Mouse (Mus musculus) kidney, embryonic 14.5 days (tissue): Measurements from ENCODE around the gene Kif2c. TPM values are rescaled to one million over a fixed set of nuclear protein-coding genes. Genes with fewer than 3 reads are reported as not detected.
A peak's percentile ranks its signal among the peaks of the same experiment; 100 is the strongest.

ENCODE experiments used
- ATAC-seq: fragments of 200-750 bp; cut with Nextera tagmentation; 2 replicates; pipeline ENCODE4 v1.8.0; 2017; ENCODE audit warnings: moderate number of reproducible peaks, mild to moderate bottlenecking, moderate TSS enrichment, moderate library complexity; ENCODE audit not compliant: low FRiP score, low TSS enrichment
- H3K27ac ChIP-seq: fragments of 300-500 bp; sonication (generic); 2 replicates; pipeline ENCODE4 v1.5.1; 2014; ENCODE audit warnings: low read depth, mild to moderate bottlenecking, low read length, moderate library complexity, mixed read lengths
- H3K27me3 ChIP-seq: fragments of 300-500 bp; sonication (generic); 2 replicates; pipeline ENCODE4 v1.6.1; 2014; ENCODE audit warnings: mild to moderate bottlenecking, low read length; ENCODE audit not compliant: control insufficient read depth, insufficient read depth
- H3K36me3 ChIP-seq: fragments of 300-500 bp; sonication (generic); 2 replicates; pipeline ENCODE4 v1.6.1; 2014; ENCODE audit warnings: low read length, mixed read lengths; ENCODE audit not compliant: control insufficient read depth, insufficient read depth
- H3K4me1 ChIP-seq: fragments of 300-500 bp; sonication (generic); 2 replicates; pipeline ENCODE4 v1.6.1; 2014; ENCODE audit warnings: low read length, mixed read lengths; ENCODE audit not compliant: control insufficient read depth, insufficient read depth
- H3K4me2 ChIP-seq: fragments of 300-500 bp; sonication (generic); replicated peaks from 2 replicates; pipeline ENCODE4 v1.6.1; 2014; ENCODE audit warnings: low read depth, mild to moderate bottlenecking, low read length
- H3K4me3 ChIP-seq: fragments of 300-500 bp; sonication (generic); 2 replicates; pipeline ENCODE4 v1.5.1; 2014; ENCODE audit warnings: mild to moderate bottlenecking, low read length
- H3K9ac ChIP-seq: fragments of 300-500 bp; sonication (generic); 2 replicates; pipeline ENCODE4 v1.6.1; 2014; ENCODE audit warnings: low read depth, mild to moderate bottlenecking, low read length, moderate library complexity
- H3K9me3 ChIP-seq: fragments of 300-500 bp; sonication (generic); 2 replicates; pipeline ENCODE4 v1.6.1; 2016; ENCODE audit warnings: low read length; ENCODE audit not compliant: control insufficient read depth
- WGBS: fragments of 180-500 bp; shearing (Covaris S2); extraction: QIAGEN DNeasy Blood & Tissue Kit; methylation state at CpG from one replicate; pipeline ENCODE4 v1.1.7; 2014; 5-methylcytosine and 5-hydroxymethylcytosine counted together
- polyA plus RNA-seq: library from polyadenylated mRNA; unstranded; fragments of >200 nt; fragmentation: Nextera tagmentation; extraction: Ambion mirVana; gene quantifications from 2 replicates; pipeline ENCODE4 v1.2.1, GENCODE M21; 2014

Kif2c gene
- polyA plus RNA-seq, 1 experiment from 2014 or later = 74.6 TPM

DNA sequence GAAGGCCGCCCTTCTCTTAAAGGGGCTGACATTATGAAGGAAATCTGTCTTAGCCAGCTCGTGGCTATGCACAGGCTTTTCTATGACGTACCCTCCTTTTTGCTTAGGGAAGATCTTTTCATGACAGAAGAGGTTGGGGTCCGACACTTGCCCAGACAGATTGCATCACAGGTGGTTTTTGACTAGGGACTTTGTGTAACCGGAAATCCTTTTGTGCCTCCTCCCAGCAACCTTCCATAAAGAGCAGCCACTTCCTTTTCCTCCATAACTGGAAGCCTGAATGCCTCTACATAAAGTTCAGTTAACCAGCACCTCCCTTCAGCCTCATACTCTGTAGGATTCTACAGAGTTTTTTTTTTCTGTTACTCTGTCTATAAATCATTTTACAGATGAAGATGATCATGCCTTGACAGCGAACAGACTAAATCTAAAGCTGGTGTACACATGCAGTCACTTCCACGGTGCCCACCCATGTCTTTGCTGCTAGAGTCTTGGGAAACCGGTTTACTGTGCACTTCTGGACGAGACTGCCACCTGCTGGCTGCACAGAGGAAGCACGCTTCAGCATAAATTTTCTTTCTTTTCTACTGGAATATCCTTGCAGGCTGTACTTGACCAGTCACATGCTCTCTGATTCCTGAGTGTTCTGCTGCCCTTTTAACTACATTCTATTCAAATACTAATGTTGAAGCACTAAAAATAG is 36.2 kb upstream of the Kif2c start:
- 37% methylated on average over 10 of the region's 10 CpGs for WGBS
- peak; percentile 79 for ATAC-seq
- no peak overlapping the region for H3K9ac ChIP-seq
- H3K36me3 ChIP-seq = no peaks in the 10 kb centered on the region
- H3K4me2 ChIP-seq = no peak overlapping the region
- no peak overlapping the region for H3K27ac ChIP-seq
- no peaks in the 10 kb centered on the region for H3K27me3 ChIP-seq
- H3K4me3 ChIP-seq = no peak overlapping the region
- H3K4me1 ChIP-seq = 0 out of 2 replicates have a peak, but pooled peaks cover 8% of the 10 kb centered on the region
- no peaks in the 10 kb centered on the region for H3K9me3 ChIP-seq

DNA sequence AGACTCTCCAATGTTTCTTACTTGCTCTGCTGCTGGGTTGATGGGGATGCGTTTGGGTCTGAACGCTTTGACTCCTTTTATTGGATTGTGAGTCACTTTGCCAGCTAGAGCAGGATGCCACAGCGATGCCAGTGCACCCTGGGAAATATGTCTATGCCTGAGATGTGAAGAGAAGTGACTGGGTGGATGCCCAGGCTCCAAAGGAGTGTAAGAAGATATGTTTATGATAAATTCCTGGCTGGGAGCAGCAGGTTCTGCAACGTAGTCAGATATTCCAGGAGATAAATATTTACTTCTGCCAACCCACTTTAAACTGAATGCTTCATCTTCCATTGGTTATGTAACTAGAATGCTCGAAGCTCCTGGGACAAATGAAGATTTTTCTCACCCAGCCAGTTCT is 34.6 kb upstream of the Kif2c start:
- WGBS = 80% methylated on average over 5 of the region's 5 CpGs
- Histone ChIP-seq H3K27me3 (no peaks in the 10 kb centered on the region), H3K36me3 (no peaks in the 10 kb centered on the region), H3K4me3 (no peak overlapping the region), H3K27ac (no peak overlapping the region), H3K9ac (no peak overlapping the region), H3K9me3 (no peaks in the 10 kb centered on the region), H3K4me1 (0 out of 2 replicates have a peak, but pooled peaks cover 8% of the 10 kb centered on the region), H3K4me2 (no peak overlapping the region)
- no peak for ATAC-seq

DNA sequence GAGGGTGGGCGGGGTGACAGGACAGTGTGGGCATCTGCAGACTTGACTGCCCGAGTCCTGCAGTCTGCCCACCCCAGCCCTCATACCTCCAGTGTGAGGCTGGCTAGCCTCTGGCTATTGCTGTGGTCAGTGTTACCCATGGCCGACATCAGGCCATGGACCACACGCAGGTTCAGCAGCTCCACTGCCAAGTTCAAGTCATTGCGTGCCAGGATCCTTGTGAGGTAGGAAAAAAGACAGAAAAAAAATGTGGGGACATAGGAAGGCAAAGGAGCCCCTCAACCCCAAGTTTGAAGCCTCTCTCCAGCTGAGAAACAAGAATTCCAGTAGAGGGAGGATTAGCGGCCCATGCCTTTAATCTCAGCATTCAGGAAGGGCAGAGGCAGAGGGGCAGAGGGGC is 31.8 kb upstream of the Kif2c start:
- 83% methylated on average over 6 of the region's 6 CpGs for WGBS
- no peaks in the 10 kb centered on the region for H3K27me3 ChIP-seq

GRCm38 (mm10) chr4:117210147-117211074 is 28.0 kb upstream of the Kif2c start:
- 6% methylated on average over 20 of the region's 20 CpGs for WGBS
- H3K4me1 ChIP-seq = no peaks in the 10 kb centered on the region
- H3K9me3 ChIP-seq = no peaks in the 10 kb centered on the region
- ATAC-seq = peak; percentile 65
- H3K4me2 ChIP-seq = no peak overlapping the region; the same call in 1 of the 2 replicates
- no peaks in the 10 kb centered on the region for H3K27me3 ChIP-seq
- H3K4me3 ChIP-seq = no peak overlapping the region
- no peaks in the 10 kb centered on the region for H3K36me3 ChIP-seq
- H3K27ac ChIP-seq = 0 out of 2 replicates have a peak overlapping the region, but pooled peaks have one; percentile 59
- H3K9ac ChIP-seq = 0 out of 2 replicates have a peak overlapping the region, but pooled peaks have one; percentile 5

More for the DNA sequence above, 31.8 kb upstream of the Kif2c start:
- Histone ChIP-seq H3K4me3 (no peak overlapping the region), H3K4me2 (no peak overlapping the region), H3K27ac (no peak overlapping the region), H3K9me3 (no peaks in the 10 kb centered on the region), H3K4me1 (0 out of 2 replicates have a peak, but pooled peaks cover 7% of the 10 kb centered on the region), H3K9ac (no peak overlapping the region), H3K36me3 (no peaks in the 10 kb centered on the region)
- no peak for ATAC-seq

- WGBS = 78% methylated on average over 6 of the region's 6 CpGs
- H3K27ac ChIP-seq = no peak overlapping the region
Observed at GRCm38 (mm10) chr4:117209592-117209991, 27.2 kb upstream of the Kif2c start.

GRCm38 (mm10) chr4:117202992-117203354 is 20.5 kb upstream of the Kif2c start:
- Histone ChIP-seq H3K36me3 (no peaks in the 10 kb centered on the region), H3K9me3 (no peaks in the 10 kb centered on the region), H3K27ac (peak overlapping the region; percentile 83), H3K27me3 (no peaks in the 10 kb centered on the region), H3K4me1 (no peaks in the 10 kb centered on the region), H3K9ac (no peak overlapping the region), H3K4me3 (no peak overlapping the region), H3K4me2 (no peak overlapping the region)
- WGBS = 52% methylated on average over 4 of the region's 4 CpGs
- ATAC-seq = no peak; the same call in 1 of the 2 replicates

More at GRCm38 (mm10) chr4:117209592-117209991, 27.2 kb upstream of the Kif2c start:
- Histone ChIP-seq H3K9me3 (no peaks in the 10 kb centered on the region), H3K9ac (no peak overlapping the region), H3K27me3 (no peaks in the 10 kb centered on the region), H3K4me1 (no peaks in the 10 kb centered on the region), H3K4me2 (no peak overlapping the region), H3K36me3 (no peaks in the 10 kb centered on the region), H3K4me3 (no peak overlapping the region)
- ATAC-seq = no peak

DNA sequence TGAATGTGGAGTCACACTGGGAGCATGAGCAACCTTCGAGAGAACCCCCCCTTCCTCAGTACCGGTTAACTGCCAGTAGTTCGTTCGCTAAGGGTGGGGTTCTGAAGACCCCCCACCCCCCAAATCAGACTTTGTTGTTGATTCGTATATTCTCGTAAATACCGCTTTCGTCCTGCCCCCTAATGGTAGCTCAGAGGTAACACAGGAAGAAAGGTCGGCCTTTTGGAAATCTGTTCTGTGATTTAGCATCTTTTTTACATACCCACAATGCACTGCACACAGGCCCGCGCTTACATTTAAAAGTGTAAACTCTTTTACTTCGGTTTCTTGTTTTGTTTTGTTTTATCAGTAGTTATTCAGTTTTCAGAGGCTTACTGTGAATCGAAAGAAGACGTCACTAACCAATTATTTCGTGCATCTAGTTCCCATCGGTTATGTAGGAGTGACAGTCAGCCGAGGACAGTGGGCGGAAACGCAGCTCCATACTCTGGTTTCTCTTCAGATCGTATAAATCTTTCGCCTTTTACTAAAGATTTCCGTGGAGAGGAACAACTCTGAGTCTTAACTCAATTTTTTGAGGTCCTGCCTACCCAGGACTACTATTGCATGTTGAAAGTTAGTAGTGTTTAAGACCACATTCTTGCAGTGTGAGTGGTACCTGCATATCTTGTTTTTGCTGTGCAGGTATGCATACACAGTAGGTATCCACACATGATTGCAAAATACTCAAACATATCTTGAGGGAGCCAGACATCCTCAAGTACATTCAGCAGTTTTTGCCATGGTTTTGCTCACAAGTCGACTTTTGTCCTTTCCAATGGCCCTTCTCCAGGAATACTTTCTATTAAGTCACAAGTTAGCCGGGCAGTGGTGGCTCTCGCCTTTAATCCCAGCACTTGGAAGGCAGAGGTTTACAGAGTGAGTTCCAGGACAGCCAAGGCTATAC is 19.9 kb upstream of the Kif2c start:
- Histone ChIP-seq H3K4me1 (no peaks in the 10 kb centered on the region), H3K4me3 (peak overlapping the region; percentile 30), H3K9me3 (no peaks in the 10 kb centered on the region), H3K27ac (peak overlapping the region; percentile 83), H3K27me3 (no peaks in the 10 kb centered on the region), H3K9ac (peak overlapping the region; percentile 46; the same call in 1 of the 2 replicates), H3K4me2 (peak overlapping the region; percentile 45), H3K36me3 (no peaks in the 10 kb centered on the region)
- ATAC-seq = peak; percentile 93
- under 1% methylated on average over 25 of the region's 25 CpGs for WGBS

DNA sequence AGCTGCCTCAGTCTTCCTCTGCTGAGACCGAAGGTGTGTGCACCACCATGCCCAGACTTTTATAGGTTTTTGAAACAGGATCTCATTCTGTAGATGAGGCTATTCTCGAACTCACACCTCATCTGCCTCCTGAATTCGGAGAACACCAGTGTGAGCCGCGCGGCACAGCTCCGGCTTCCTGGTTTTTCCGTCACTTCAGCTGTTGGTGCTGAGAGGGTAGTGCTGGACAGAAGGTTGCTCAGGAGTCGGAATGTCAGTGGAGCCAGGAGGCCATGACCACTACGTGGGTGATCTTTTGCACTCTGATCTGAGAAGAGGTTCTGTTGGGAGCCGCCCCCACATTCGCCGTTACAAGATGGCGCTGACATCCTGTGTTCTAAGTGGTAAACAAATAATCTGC is 9.4 kb upstream of the Kif2c start:
- Histone ChIP-seq H3K27me3 (no peaks in the 10 kb centered on the region), H3K4me1 (no peaks in the 10 kb centered on the region), H3K36me3 (no peaks in the 10 kb centered on the region), H3K4me3 (no peak overlapping the region), H3K27ac (no peak overlapping the region), H3K4me2 (no peak overlapping the region), H3K9ac (no peak overlapping the region), H3K9me3 (no peaks in the 10 kb centered on the region)
- ATAC-seq = no peak
- WGBS = 91% methylated on average over 14 of the region's 14 CpGs
